Mouse (Mus musculus) kidney, embryonic 15.5 days (tissue): ENCODE results near the gene Fabp6. TPM values are rescaled to one million over a fixed set of nuclear protein-coding genes. Genes with fewer than 3 reads are reported as not detected.

Source experiments
- ATAC-seq: fragments of 200-750 bp; cut with Nextera tagmentation; replicated peaks from 2 replicates; pipeline ENCODE4 v1.8.0; 2017; ENCODE audit warnings: moderate TSS enrichment; ENCODE audit not compliant: low FRiP score
- H3K27ac ChIP-seq: fragments of 300-500 bp; sonication (generic); 2 replicates; pipeline ENCODE4 v1.5.1; 2015; ENCODE audit warnings: mild to moderate bottlenecking, inconsistent platforms
- H3K27me3 ChIP-seq: fragments of 300-500 bp; sonication (generic); 2 replicates; pipeline ENCODE4 v1.6.1; 2015; ENCODE audit warnings: inconsistent platforms
- H3K36me3 ChIP-seq: fragments of 300-500 bp; sonication (generic); 2 replicates; pipeline ENCODE4 v1.6.1; 2015; ENCODE audit warnings: inconsistent platforms
- H3K4me1 ChIP-seq: fragments of 300-500 bp; sonication (generic); 2 replicates; pipeline ENCODE4 v1.6.1; 2015; ENCODE audit warnings: inconsistent platforms
- H3K4me2 ChIP-seq: fragments of 300-500 bp; sonication (generic); 2 replicates; pipeline ENCODE4 v1.6.1; 2015; ENCODE audit warnings: moderate library complexity, mild to moderate bottlenecking, inconsistent platforms
- H3K4me3 ChIP-seq: fragments of 300-500 bp; sonication (generic); replicated peaks from 2 replicates; pipeline ENCODE4 v1.5.1; 2015; ENCODE audit warnings: mild to moderate bottlenecking, inconsistent platforms
- H3K9ac ChIP-seq: fragments of 300-500 bp; sonication (generic); 2 replicates; pipeline ENCODE4 v1.6.1; 2015; ENCODE audit warnings: mild to moderate bottlenecking, inconsistent platforms
- H3K9me3 ChIP-seq: fragments of 300-500 bp; sonication (generic); replicated peaks from 2 replicates; pipeline ENCODE4 v1.6.1; 2016; ENCODE audit warnings: inconsistent platforms
- WGBS: fragments of 180-500 bp; shearing (Covaris S2); methylation state at CpG from one replicate; pipeline ENCODE4 v1.1.7; 2015; ENCODE audit warnings: mixed read lengths; 5-methylcytosine and 5-hydroxymethylcytosine counted together
- polyA plus RNA-seq: library from polyadenylated mRNA; unstranded; fragments of >200 nt; fragmentation: Nextera tagmentation; extraction: Ambion mirVana; gene quantifications from 2 replicates; pipeline ENCODE4 v1.2.1, GENCODE M21; 2015

Gene Fabp6
- polyA plus RNA-seq, 1 experiment from 2014 or later, result not detected

GRCm38 (mm10) chr11:43563654-43564244 lies 37.6 kb downstream of the Fabp6 start:
- 70% methylated on average over 10 of the region's 10 CpGs for whole genome bisulfite sequencing
- H3K36me3 ChIP-seq, result peaks cover 16% of the 10 kb centered on the region
- H3K4me1 ChIP-seq, result peaks cover 56% of the 10 kb centered on the region
- no peaks in the 10 kb centered on the region for H3K27me3 ChIP-seq
- H3K9me3 ChIP-seq, result no peaks in the 10 kb centered on the region
- ATAC-seq, result no peak
- no peak overlapping the region for H3K4me2 ChIP-seq
- peak overlapping the region; percentile 70 for H3K27ac ChIP-seq
- no peak overlapping the region for H3K4me3 ChIP-seq
- H3K9ac ChIP-seq, result no peak overlapping the region

DNA sequence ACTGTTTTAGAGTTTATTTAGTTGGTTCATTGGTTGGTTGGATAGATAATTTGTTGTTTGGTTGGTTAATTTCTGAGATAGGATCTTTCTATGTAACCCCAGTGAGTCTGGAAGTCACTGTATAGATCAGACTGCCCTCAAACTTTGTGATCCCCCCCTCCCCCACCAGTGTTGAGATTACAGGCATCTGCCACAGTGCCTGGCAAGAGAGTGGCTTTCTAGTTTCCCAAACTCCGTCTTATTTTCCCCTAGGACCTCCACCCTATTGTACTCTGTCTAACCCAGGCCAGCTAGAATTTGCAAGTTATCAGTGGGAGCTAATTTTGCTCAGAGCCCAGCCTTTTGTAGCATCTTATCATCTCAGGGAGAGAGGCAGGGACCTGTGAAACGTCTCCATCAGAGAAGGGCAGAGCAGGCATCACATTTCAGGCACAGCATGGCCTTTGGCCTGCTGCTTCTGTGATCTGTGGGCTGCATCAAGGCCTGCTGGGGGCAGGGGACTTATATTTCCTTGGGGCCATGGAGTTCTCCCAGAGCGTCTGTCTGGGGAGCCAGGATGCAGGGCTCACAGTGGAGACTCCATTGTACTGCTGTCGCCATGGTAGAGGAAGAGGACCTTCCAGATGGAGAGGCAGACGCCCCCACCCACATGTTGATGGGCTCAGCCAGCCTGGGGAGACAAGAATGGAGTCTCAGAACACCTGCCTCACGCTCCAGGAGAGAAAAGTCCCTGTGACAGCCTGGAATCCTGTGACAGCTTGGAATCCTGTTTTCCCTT lies 41.6 kb downstream of the Fabp6 start:
- H3K27me3 ChIP-seq, result no peaks in the 10 kb centered on the region
- no peak overlapping the region for H3K4me3 ChIP-seq
- H3K4me2 ChIP-seq, result no peak overlapping the region
- no peaks in the 10 kb centered on the region for H3K9me3 ChIP-seq
- WGBS, result 20% methylated on average over 6 of the region's 6 CpGs
- peak; percentile 92 for ATAC-seq
- peaks cover 38% of the 10 kb centered on the region for H3K4me1 ChIP-seq
- H3K9ac ChIP-seq, result no peak overlapping the region
- H3K36me3 ChIP-seq, result peaks cover 45% of the 10 kb centered on the region
- H3K27ac ChIP-seq, result peak overlapping the region; percentile 67

DNA sequence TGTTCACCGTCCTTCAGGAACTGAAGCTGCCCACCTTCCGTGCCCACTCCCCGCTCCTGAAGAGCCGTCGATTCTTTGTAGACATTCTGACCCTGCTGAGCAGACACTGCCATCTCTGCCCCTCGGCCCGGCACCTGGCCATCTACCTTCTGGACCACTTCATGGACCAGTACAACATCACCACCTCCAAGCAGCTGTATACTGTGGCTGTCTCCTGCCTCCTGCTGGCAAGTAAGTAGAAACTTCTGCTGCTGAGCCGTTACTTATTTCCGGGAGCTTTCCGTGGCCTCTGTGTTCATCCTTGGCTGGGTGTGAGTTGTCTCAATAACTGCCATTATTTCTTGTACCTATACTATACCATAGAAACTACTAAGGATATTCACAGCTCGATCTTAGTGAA lies 44.8 kb downstream of the Fabp6 start:
- H3K9ac ChIP-seq, result no peak overlapping the region
- ATAC-seq, result no peak
- H3K4me3 ChIP-seq, result no peak overlapping the region
- H3K9me3 ChIP-seq, result no peaks in the 10 kb centered on the region
- H3K4me1 ChIP-seq, result peaks cover 37% of the 10 kb centered on the region
- WGBS, result 82% methylated on average over 11 of the region's 11 CpGs
- peaks cover 34% of the 10 kb centered on the region for H3K36me3 ChIP-seq
- no peak overlapping the region for H3K27ac ChIP-seq
- no peaks in the 10 kb centered on the region for H3K27me3 ChIP-seq
- H3K4me2 ChIP-seq, result no peak overlapping the region

GRCm38 (mm10) chr11:43552675-43553074 lies 48.7 kb downstream of the Fabp6 start:
- H3K4me2 ChIP-seq, result no peak overlapping the region
- peaks cover 18% of the 10 kb centered on the region for H3K36me3 ChIP-seq
- ATAC-seq, result no peak
- H3K27ac ChIP-seq, result no peak overlapping the region
- 85% methylated on average over 6 of the region's 6 CpGs for WGBS
- no peak overlapping the region for H3K9ac ChIP-seq
- H3K27me3 ChIP-seq, result no peaks in the 10 kb centered on the region
- H3K4me1 ChIP-seq, result peaks cover 49% of the 10 kb centered on the region
- no peak overlapping the region for H3K4me3 ChIP-seq
- no peaks in the 10 kb centered on the region for H3K9me3 ChIP-seq

DNA sequence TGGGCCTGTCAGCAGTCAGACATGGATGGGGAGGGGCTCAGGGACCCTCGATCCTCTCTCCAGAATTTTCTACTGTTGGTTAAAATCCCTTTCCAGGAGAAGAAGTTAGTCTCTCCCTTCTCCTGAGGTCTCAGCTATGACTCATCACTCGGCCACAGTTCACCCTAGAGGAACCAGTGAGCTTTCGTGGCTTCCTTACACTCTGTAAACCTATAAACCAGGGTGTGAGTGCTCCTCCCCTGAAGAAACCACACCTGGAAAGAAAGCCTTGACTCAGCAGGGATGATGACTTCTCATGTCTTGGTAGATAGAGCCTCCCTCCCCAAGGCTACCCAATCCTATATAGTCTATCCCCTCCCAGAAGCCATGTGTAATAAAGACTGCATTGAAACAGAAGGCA lies 49.6 kb downstream of the Fabp6 start:
- no peak for ATAC-seq
- H3K27ac ChIP-seq, result 0 out of 2 replicates have a peak overlapping the region, but pooled peaks have one; percentile 6
- H3K4me1 ChIP-seq, result peaks cover 56% of the 10 kb centered on the region
- no peaks in the 10 kb centered on the region for H3K27me3 ChIP-seq
- peaks cover 12% of the 10 kb centered on the region for H3K36me3 ChIP-seq
- no peak overlapping the region for H3K4me2 ChIP-seq
- H3K9me3 ChIP-seq, result no peaks in the 10 kb centered on the region
- H3K4me3 ChIP-seq, result no peak overlapping the region
- WGBS, result 65% methylated on average over 3 of the region's 3 CpGs
- H3K9ac ChIP-seq, result no peak overlapping the region

- peak overlapping the region; percentile 76 for H3K27ac ChIP-seq
- no peak overlapping the region for H3K4me3 ChIP-seq
- peaks cover 64% of the 10 kb centered on the region for H3K4me1 ChIP-seq
- no peak overlapping the region for H3K4me2 ChIP-seq
- peaks cover 9% of the 10 kb centered on the region; the same call in 1 of the 2 replicates for H3K36me3 ChIP-seq
- H3K9ac ChIP-seq, result no peak overlapping the region
- H3K9me3 ChIP-seq, result no peaks in the 10 kb centered on the region
- 28% methylated on average over 11 of the region's 11 CpGs for WGBS
- peak; percentile 41 for ATAC-seq
- H3K27me3 ChIP-seq, result no peaks in the 10 kb centered on the region
These were observed 51.6 kb downstream of the Fabp6 start for GRCm38 (mm10) chr11:43549701-43550100.

DNA sequence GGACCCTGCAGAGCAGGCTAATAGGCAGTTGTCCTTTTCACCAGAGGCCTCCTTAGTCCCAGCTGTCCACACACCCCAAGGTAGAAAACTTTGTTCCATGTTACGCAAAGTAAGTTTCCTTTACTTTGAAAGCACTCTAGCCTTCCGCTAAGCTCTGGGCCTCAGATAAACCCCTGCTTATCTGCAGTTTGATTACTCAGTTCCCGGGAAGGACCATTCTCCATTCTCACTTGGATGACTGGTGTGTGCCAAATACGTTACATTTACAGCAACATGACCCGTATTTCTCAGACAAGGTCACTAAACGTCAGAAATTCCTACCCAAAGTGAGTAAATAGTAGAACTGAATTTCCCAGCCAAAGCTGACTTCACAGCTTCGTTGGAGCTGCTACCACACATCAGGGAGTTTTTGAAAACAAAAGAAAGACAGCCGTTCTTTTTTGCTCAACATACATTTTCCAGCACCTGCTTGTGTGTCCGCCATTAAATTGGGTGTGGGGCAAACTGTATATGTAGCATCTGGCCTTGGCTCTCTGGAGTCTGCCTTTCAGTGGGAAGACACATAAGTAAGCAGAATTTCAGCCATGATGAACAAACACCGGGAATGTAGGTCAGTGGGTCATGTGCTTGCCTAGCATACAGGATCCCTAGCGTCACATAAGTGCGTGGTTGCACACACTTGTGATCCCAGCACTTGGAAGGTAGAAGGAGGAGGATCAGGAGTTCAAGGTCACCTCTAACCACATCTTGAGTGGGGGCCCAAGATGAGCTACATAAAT lies 52.5 kb downstream of the Fabp6 start:
- Histone ChIP-seq H3K4me2 (no peak overlapping the region), H3K4me1 (peaks cover 60% of the 10 kb centered on the region), H3K4me3 (no peak overlapping the region), H3K9ac (no peak overlapping the region), H3K27ac (peak overlapping the region; percentile 76), H3K9me3 (no peaks in the 10 kb centered on the region), H3K36me3 (peaks cover 14% of the 10 kb centered on the region; the same call in 1 of the 2 replicates), H3K27me3 (no peaks in the 10 kb centered on the region)
- ATAC-seq, result peak; percentile 2; the same call in 1 of the 2 replicates
- 58% methylated on average over 12 of the region's 12 CpGs for WGBS

GRCm38 (mm10) chr11:43548148-43548547 lies 53.2 kb downstream of the Fabp6 start:
- Histone ChIP-seq H3K4me2 (no peak overlapping the region), H3K27me3 (no peaks in the 10 kb centered on the region), H3K27ac (peak overlapping the region; percentile 76), H3K4me1 (peaks cover 62% of the 10 kb centered on the region), H3K36me3 (peaks cover 20% of the 10 kb centered on the region; the same call in 1 of the 2 replicates), H3K9me3 (no peaks in the 10 kb centered on the region), H3K4me3 (no peak overlapping the region), H3K9ac (0 out of 2 replicates have a peak overlapping the region, but pooled peaks have one; percentile 17)
- peak; percentile 62 for ATAC-seq
- 22% methylated on average over 7 of the region's 7 CpGs for WGBS

DNA sequence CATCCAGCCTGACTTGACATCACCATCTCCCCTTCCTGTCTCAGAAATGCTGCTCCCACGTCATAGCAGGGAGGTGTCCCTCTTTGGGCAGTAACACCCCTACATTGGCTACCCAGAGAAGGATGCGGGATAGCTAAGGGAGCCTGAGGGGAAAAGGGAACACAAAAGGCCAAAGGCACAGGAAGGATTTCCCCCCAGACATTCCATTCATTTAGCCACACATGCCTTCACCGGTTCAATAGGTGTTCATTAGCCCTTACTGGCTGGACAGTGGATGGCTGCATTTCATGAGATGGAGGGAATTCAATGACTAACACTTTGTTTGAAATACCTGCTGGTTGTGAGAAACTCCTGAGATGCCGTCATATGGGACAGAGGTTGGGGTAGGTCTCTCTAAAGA lies 54.7 kb downstream of the Fabp6 start:
- Histone ChIP-seq H3K4me2 (no peak overlapping the region), H3K4me1 (peaks cover 61% of the 10 kb centered on the region), H3K36me3 (peaks cover 26% of the 10 kb centered on the region; the same call in 1 of the 2 replicates), H3K4me3 (no peak overlapping the region), H3K27me3 (no peaks in the 10 kb centered on the region), H3K9ac (no peak overlapping the region), H3K9me3 (no peaks in the 10 kb centered on the region), H3K27ac (0 out of 2 replicates have a peak overlapping the region, but pooled peaks have one; percentile 41)
- no peak for ATAC-seq
- 63% methylated on average over 4 of the region's 4 CpGs for WGBS

Other genes with a start within 250 kb of the Fabp6 start
- gene Pttg1, start 175.3 kb downstream of the Fabp6 start, polyA plus RNA-seq, result 100 and 113 TPM in 2 replicates
- gene Slu7, start 167.8 kb downstream of the Fabp6 start, polyA plus RNA-seq, result 59.6 and 61.8 TPM in 2 replicates
- gene C1qtnf2, start 127.3 kb downstream of the Fabp6 start, polyA plus RNA-seq, result 14.9 and 19.8 TPM in 2 replicates
- 27.0 and 29.2 TPM in 2 replicates for gene Ccnjl, start 72.8 kb downstream of the Fabp6 start, polyA plus RNA-seq
- 7.0 and 8.2 TPM in 2 replicates for gene 4933415A04Rik, start 14.5 kb downstream of the Fabp6 start, polyA plus RNA-seq
- 29.1 and 30.6 TPM in 2 replicates for gene Pwwp2a, start 80.5 kb upstream of the Fabp6 start, polyA plus RNA-seq
- gene Ttc1, start 146.5 kb upstream of the Fabp6 start, polyA plus RNA-seq, result 74.3 and 79.1 TPM in 2 replicates